Mouse (Mus musculus): ENCODE measurements around the gene Shisa3.

GRCm38 (mm10) chr5:67653543-67653942 is 45.9 kb downstream of the Shisa3 start:
- TF ChIP-seq CTCF (IDR thresholded peaks at IDR 0.05; ENCODE audit: insufficient read depth, low read depth, low read length) (no peak), POLR2A (IDR thresholded peaks at IDR 0.05; ENCODE audit: insufficient read depth, low read depth, low read length) (no peak)

Data from olfactory bulb, adult 2 months (tissue).